Mouse (Mus musculus) cerebellum, adult 18-20 months (tissue): ENCODE data around the gene 2610028H24Rik.
A peak's percentile ranks its signal among the peaks of the same experiment; 100 is the strongest.

Experiments used
- DNase-seq, 2 experiments: peaks; one replicate each; pipeline ENCODE4 v3.0.0; 2021

Gene 2610028H24Rik

GRCm38 (mm10) chr10:76448851-76449250, at the start of gene 2610028H24Rik:
TSS of gene 2610028H24Rik (plus strand) at chr10:76449081.
- DNase-seq: no peak

GRCm38 (mm10) chr10:76408520-76408919, 40.4 kb upstream of the 2610028H24Rik start:
- no peak for DNase-seq

GRCm38 (mm10) chr10:76416811-76417210, 32.1 kb upstream of the 2610028H24Rik start:
- peak; percentile 79 to 82 for DNase-seq

- no peak for DNase-seq
Measured at GRCm38 (mm10) chr10:76425674-76426073, 23.2 kb upstream of the 2610028H24Rik start.

- no peak for DNase-seq
Measured at GRCm38 (mm10) chr10:76433925-76434324, 15.0 kb upstream of the 2610028H24Rik start.

GRCm38 (mm10) chr10:76439107-76439890, 9.6 kb upstream of the 2610028H24Rik start:
- DNase-seq: no peak

- no peak for DNase-seq
Measured at GRCm38 (mm10) chr10:76440281-76440680, 8.6 kb upstream of the 2610028H24Rik start, which contains the start of gene AC141477.1. TSS of gene AC141477.1 (minus strand) at chr10:76440444.

- peak; percentile 96 to 99 for DNase-seq
Measured at GRCm38 (mm10) chr10:76442178-76443088, 6.4 kb upstream of the 2610028H24Rik start, which contains the start of gene Pcnt. TSS of gene Pcnt (minus strand) at chr10:76442786.

- no peak for DNase-seq
Measured at GRCm38 (mm10) chr10:76445996-76446681, 2.7 kb upstream of the 2610028H24Rik start.

- no peak for DNase-seq
Measured at GRCm38 (mm10) chr10:76447406-76448229, 1.3 kb upstream of the 2610028H24Rik start.

- peak; percentile 51 to 53 for DNase-seq
Measured at GRCm38 (mm10) chr10:76455289-76455688, 6.4 kb downstream of the 2610028H24Rik start.

GRCm38 (mm10) chr10:76461255-76461654, 12.4 kb downstream of the 2610028H24Rik start:
- no peak for DNase-seq

GRCm38 (mm10) chr10:76462312-76462711, 13.4 kb downstream of the 2610028H24Rik start:
- DNase-seq: no peak

GRCm38 (mm10) chr10:76462721-76463120, 13.8 kb downstream of the 2610028H24Rik start:
- no peak for DNase-seq

GRCm38 (mm10) chr10:76468203-76469162, 19.6 kb downstream of the 2610028H24Rik start, which contains the start of the genes Mcm3ap and Ybey:
TSS of gene Mcm3ap (plus strand) at chr10:76468927.
TSS of gene Ybey (minus strand) at chr10:76469114.
- peak; percentile 81 to 91 for DNase-seq

- DNase-seq: no peak
Measured at GRCm38 (mm10) chr10:76473759-76474158, 24.9 kb downstream of the 2610028H24Rik start.

- no peak for DNase-seq
Measured at GRCm38 (mm10) chr10:76480851-76481250, 32.0 kb downstream of the 2610028H24Rik start.

- DNase-seq: no peak
Measured at GRCm38 (mm10) chr10:76481480-76481879, 32.6 kb downstream of the 2610028H24Rik start.

GRCm38 (mm10) chr10:76486302-76486701, 37.4 kb downstream of the 2610028H24Rik start:
- no peak for DNase-seq

GRCm38 (mm10) chr10:76488265-76488664, 39.4 kb downstream of the 2610028H24Rik start:
- no peak for DNase-seq
